Mouse (Mus musculus): Measurements from ENCODE around the gene Nat8. TPM values are rescaled to one million over a fixed set of nuclear protein-coding genes. Genes with fewer than 3 reads are reported as not detected.
"Not testable (repeated sequence)": the region's sequence is repeated elsewhere in the genome, so short reads cannot be mapped to it uniquely, and the experiment has no call there.

Gene Nat8
- 0.13 TPM in 1 of 2 replicates, not detected in the other for polyA plus RNA-seq (2015; fragmentation: Nextera tagmentation; extraction: Ambion mirVana)

GRCm38 (mm10) chr6:85831796-85832321 lies at the start of gene Nat8:
Gene Nat8, minus strand, starts transcription at chr6:85832082.
- H3K36me3 ChIP-seq (ENCODE audit: control insufficient read depth, insufficient read depth), result no peaks in the 10 kb centered on the region
- WGBS, result 65% methylated on average over 7 of the region's 7 CpGs
- no peak within 1 kb of the TSS for H3K4me3 ChIP-seq (ENCODE audit: low read length)
- no peak for ATAC-seq (replicated peaks; ENCODE audit: extremely low read depth, insufficient read depth, low FRiP score)
- no peaks in the 10 kb centered on the region for H3K4me1 ChIP-seq (ENCODE audit: control insufficient read depth, insufficient read depth, low read length)
- H3K9me3 ChIP-seq (replicated peaks; ENCODE audit: control insufficient read depth, low read length), result no peaks in the 10 kb centered on the region
- H3K9ac ChIP-seq (ENCODE audit: low read length), result no peak within 1 kb of the TSS
- H3K27me3 ChIP-seq (ENCODE audit: control insufficient read depth, insufficient read depth, low read length), result no peaks in the 10 kb centered on the region
- no peak within 1 kb of the TSS for H3K4me2 ChIP-seq (ENCODE audit: low read depth, low read length)
- H3K27ac ChIP-seq (ENCODE audit: low read length), result no peak within 1 kb of the TSS

- H3K9me3 ChIP-seq (replicated peaks; ENCODE audit: control insufficient read depth, low read length); H3K4me3 ChIP-seq (ENCODE audit: low read length); H3K27ac ChIP-seq (ENCODE audit: low read length); H3K36me3 ChIP-seq (ENCODE audit: control insufficient read depth, insufficient read depth); ATAC-seq (replicated peaks; ENCODE audit: extremely low read depth, insufficient read depth, low FRiP score); H3K4me1 ChIP-seq (ENCODE audit: control insufficient read depth, insufficient read depth, low read length); H3K27me3 ChIP-seq (ENCODE audit: control insufficient read depth, insufficient read depth, low read length); H3K9ac ChIP-seq (ENCODE audit: low read length); H3K4me2 ChIP-seq (ENCODE audit: low read depth, low read length): not testable (repeated sequence)
- 80% methylated on average over 5 of the region's 5 CpGs for WGBS
Measured at GRCm38 (mm10) chr6:85869006-85869405, 37.1 kb upstream of the Nat8 start, which contains the start of gene Nat8f2. Gene Nat8f2, minus strand, starts transcription at chr6:85869158.

GRCm38 (mm10) chr6:85867726-85868690 lies 36.1 kb upstream of the Nat8 start:
- Histone ChIP-seq H3K4me2 (ENCODE audit: low read depth, low read length) (no peak overlapping the region), H3K36me3 (ENCODE audit: control insufficient read depth, insufficient read depth) (no peaks in the 10 kb centered on the region), H3K4me1 (ENCODE audit: control insufficient read depth, insufficient read depth, low read length) (no peaks in the 10 kb centered on the region), H3K27me3 (ENCODE audit: control insufficient read depth, insufficient read depth, low read length) (no peaks in the 10 kb centered on the region), H3K9ac (ENCODE audit: low read length) (no peak overlapping the region), H3K27ac (ENCODE audit: low read length) (no peak overlapping the region), H3K4me3 (ENCODE audit: low read length) (no peak overlapping the region), H3K9me3 (replicated peaks; ENCODE audit: control insufficient read depth, low read length) (no peaks in the 10 kb centered on the region)
- ATAC-seq (replicated peaks; ENCODE audit: extremely low read depth, insufficient read depth, low FRiP score), result no peak
- WGBS, result 57% methylated on average over 8 of the region's 8 CpGs

- not testable (repeated sequence) for H3K9me3 ChIP-seq (replicated peaks; ENCODE audit: control insufficient read depth, low read length); H3K36me3 ChIP-seq (ENCODE audit: control insufficient read depth, insufficient read depth); H3K4me1 ChIP-seq (ENCODE audit: control insufficient read depth, insufficient read depth, low read length); H3K9ac ChIP-seq (ENCODE audit: low read length); ATAC-seq (replicated peaks; ENCODE audit: extremely low read depth, insufficient read depth, low FRiP score); H3K4me2 ChIP-seq (ENCODE audit: low read depth, low read length); H3K4me3 ChIP-seq (ENCODE audit: low read length); H3K27ac ChIP-seq (ENCODE audit: low read length); H3K27me3 ChIP-seq (ENCODE audit: control insufficient read depth, insufficient read depth, low read length)
- 10% methylated on average over 1 of the region's 1 CpGs for WGBS
Measured at GRCm38 (mm10) chr6:85866995-85867394, 35.1 kb upstream of the Nat8 start.

GRCm38 (mm10) chr6:85866166-85866565 lies 34.3 kb upstream of the Nat8 start:
- not testable (repeated sequence) for H3K4me3 ChIP-seq (ENCODE audit: low read length); H3K4me2 ChIP-seq (ENCODE audit: low read depth, low read length); ATAC-seq (replicated peaks; ENCODE audit: extremely low read depth, insufficient read depth, low FRiP score); H3K27me3 ChIP-seq (ENCODE audit: control insufficient read depth, insufficient read depth, low read length); H3K27ac ChIP-seq (ENCODE audit: low read length); H3K9ac ChIP-seq (ENCODE audit: low read length); H3K36me3 ChIP-seq (ENCODE audit: control insufficient read depth, insufficient read depth); H3K4me1 ChIP-seq (ENCODE audit: control insufficient read depth, insufficient read depth, low read length); H3K9me3 ChIP-seq (replicated peaks; ENCODE audit: control insufficient read depth, low read length)
- WGBS, result 82% methylated on average over 3 of the region's 3 CpGs

- H3K4me2 ChIP-seq (ENCODE audit: low read depth, low read length); H3K36me3 ChIP-seq (ENCODE audit: control insufficient read depth, insufficient read depth); H3K4me3 ChIP-seq (ENCODE audit: low read length); ATAC-seq (replicated peaks; ENCODE audit: extremely low read depth, insufficient read depth, low FRiP score); H3K9me3 ChIP-seq (replicated peaks; ENCODE audit: control insufficient read depth, low read length); H3K27me3 ChIP-seq (ENCODE audit: control insufficient read depth, insufficient read depth, low read length); H3K4me1 ChIP-seq (ENCODE audit: control insufficient read depth, insufficient read depth, low read length); H3K27ac ChIP-seq (ENCODE audit: low read length); H3K9ac ChIP-seq (ENCODE audit: low read length): not testable (repeated sequence)
- WGBS, result 68% methylated on average over 6 of the region's 7 CpGs
Measured at GRCm38 (mm10) chr6:85864900-85865639, 33.2 kb upstream of the Nat8 start.

- H3K9ac ChIP-seq (ENCODE audit: low read length), result no peak overlapping the region
- no peaks in the 10 kb centered on the region for H3K27me3 ChIP-seq (ENCODE audit: control insufficient read depth, insufficient read depth, low read length)
- H3K4me1 ChIP-seq (ENCODE audit: control insufficient read depth, insufficient read depth, low read length), result no peaks in the 10 kb centered on the region
- no peaks in the 10 kb centered on the region for H3K36me3 ChIP-seq (ENCODE audit: control insufficient read depth, insufficient read depth)
- ATAC-seq (replicated peaks; ENCODE audit: extremely low read depth, insufficient read depth, low FRiP score), result no peak
- no peak overlapping the region for H3K27ac ChIP-seq (ENCODE audit: low read length)
- no peak overlapping the region for H3K4me2 ChIP-seq (ENCODE audit: low read depth, low read length)
- 90% methylated on average over 2 of the region's 2 CpGs for WGBS
- no peak overlapping the region for H3K4me3 ChIP-seq (ENCODE audit: low read length)
- H3K9me3 ChIP-seq (replicated peaks; ENCODE audit: control insufficient read depth, low read length), result no peaks in the 10 kb centered on the region
Measured at GRCm38 (mm10) chr6:85863840-85864239, 32.0 kb upstream of the Nat8 start.

GRCm38 (mm10) chr6:85863136-85863535 lies 31.3 kb upstream of the Nat8 start:
- H3K27me3 ChIP-seq (ENCODE audit: control insufficient read depth, insufficient read depth, low read length), result no peaks in the 10 kb centered on the region
- no peak overlapping the region for H3K27ac ChIP-seq (ENCODE audit: low read length)
- ATAC-seq (replicated peaks; ENCODE audit: extremely low read depth, insufficient read depth, low FRiP score), result no peak
- WGBS, result 82% methylated on average over 2 of the region's 2 CpGs
- H3K4me3 ChIP-seq (ENCODE audit: low read length), result no peak overlapping the region
- H3K9ac ChIP-seq (ENCODE audit: low read length), result no peak overlapping the region
- H3K4me1 ChIP-seq (ENCODE audit: control insufficient read depth, insufficient read depth, low read length), result no peaks in the 10 kb centered on the region
- H3K36me3 ChIP-seq (ENCODE audit: control insufficient read depth, insufficient read depth), result no peaks in the 10 kb centered on the region
- H3K4me2 ChIP-seq (ENCODE audit: low read depth, low read length), result no peak overlapping the region
- no peaks in the 10 kb centered on the region for H3K9me3 ChIP-seq (replicated peaks; ENCODE audit: control insufficient read depth, low read length)

- 59% methylated on average over 3 of the region's 3 CpGs for WGBS
- Histone ChIP-seq H3K4me1 (ENCODE audit: control insufficient read depth, insufficient read depth, low read length) (no peaks in the 10 kb centered on the region), H3K4me3 (ENCODE audit: low read length) (no peak overlapping the region), H3K27ac (ENCODE audit: low read length) (no peak overlapping the region), H3K36me3 (ENCODE audit: control insufficient read depth, insufficient read depth) (no peaks in the 10 kb centered on the region), H3K4me2 (ENCODE audit: low read depth, low read length) (no peak overlapping the region), H3K9ac (ENCODE audit: low read length) (no peak overlapping the region), H3K9me3 (replicated peaks; ENCODE audit: control insufficient read depth, low read length) (no peaks in the 10 kb centered on the region), H3K27me3 (ENCODE audit: control insufficient read depth, insufficient read depth, low read length) (no peaks in the 10 kb centered on the region)
- ATAC-seq (replicated peaks; ENCODE audit: extremely low read depth, insufficient read depth, low FRiP score), result no peak
Measured at GRCm38 (mm10) chr6:85862565-85862964, 30.7 kb upstream of the Nat8 start.

Data from heart, embryonic 16.5 days (tissue).